Mouse (Mus musculus): Measurements from ENCODE around the gene Ccdc15. TPM values are rescaled to one million over a fixed set of nuclear protein-coding genes. Genes with fewer than 3 reads are reported as not detected.

Gene Ccdc15
- polyA plus RNA-seq (2012; rRNA removed): 2.6 and 3.1 TPM in 2 replicates

GRCm38 (mm10) chr9:37347988-37348642, at the start of gene Ccdc15:
Gene Ccdc15, minus strand, starts transcription at chr9:37348432.

GRCm38 (mm10) chr9:37367301-37368080, 19.3 kb upstream of the Ccdc15 start, which contains the start of gene Hepacam:
Gene Hepacam, plus strand, starts transcription at chr9:37367351.

GRCm38 (mm10) chr9:37255149-37255888, 92.9 kb downstream of the Ccdc15 start, which contains the start of gene Slc37a2:
Gene Slc37a2, minus strand, starts transcription at chr9:37255738.

Other genes with a start within 250 kb of the Ccdc15 start
- gene Pknox2, start 201.0 kb downstream of the Ccdc15 start, polyA plus RNA-seq (2012; rRNA removed): 32.7 and 33.2 TPM in 2 replicates
- 4.1 and 4.6 TPM in 2 replicates for gene Tmem218, start 140.2 kb downstream of the Ccdc15 start, polyA plus RNA-seq (2012; rRNA removed)
- gene Slc37a2, start 92.7 kb downstream of the Ccdc15 start, polyA plus RNA-seq (2012; rRNA removed): 1.4 and 2.7 TPM in 2 replicates
- 19.7 and 20.5 TPM in 2 replicates for gene Hepacam, start 18.9 kb upstream of the Ccdc15 start, polyA plus RNA-seq (2012; rRNA removed)
- 4.1 and 4.9 TPM in 2 replicates for gene Robo4, start 53.5 kb upstream of the Ccdc15 start, polyA plus RNA-seq (2012; rRNA removed)
- gene Robo3, start 84.8 kb upstream of the Ccdc15 start, polyA plus RNA-seq (2012; rRNA removed): 5.2 and 8.2 TPM in 2 replicates
- gene Msantd2, start 140.9 kb upstream of the Ccdc15 start, polyA plus RNA-seq (2012; rRNA removed): 66.6 and 66.7 TPM in 2 replicates
- 30.6 and 32.9 TPM in 2 replicates for gene Esam, start 179.6 kb upstream of the Ccdc15 start, polyA plus RNA-seq (2012; rRNA removed)
- 3.4 and 3.5 TPM in 2 replicates for gene Vsig2, start 190.8 kb upstream of the Ccdc15 start, polyA plus RNA-seq (2012; rRNA removed)
- 109 and 149 TPM in 2 replicates for gene Nrgn, start 204.5 kb upstream of the Ccdc15 start, polyA plus RNA-seq (2012; rRNA removed)
- 10.5 and 10.7 TPM in 2 replicates for gene Siae, start 207.3 kb upstream of the Ccdc15 start, polyA plus RNA-seq (2012; rRNA removed)

Measured in central nervous system, embryonic 18 days (tissue).